Mouse (Mus musculus): ENCODE data around the gene Timm44. TPM values are rescaled to one million over a fixed set of nuclear protein-coding genes. Genes with fewer than 3 reads are reported as not detected.

Gene Timm44
- polyA plus RNA-seq (2016; fragmentation: Nextera tagmentation; extraction: Ambion mirVana), result 64.7 and 73.3 TPM in 2 replicates

DNA sequence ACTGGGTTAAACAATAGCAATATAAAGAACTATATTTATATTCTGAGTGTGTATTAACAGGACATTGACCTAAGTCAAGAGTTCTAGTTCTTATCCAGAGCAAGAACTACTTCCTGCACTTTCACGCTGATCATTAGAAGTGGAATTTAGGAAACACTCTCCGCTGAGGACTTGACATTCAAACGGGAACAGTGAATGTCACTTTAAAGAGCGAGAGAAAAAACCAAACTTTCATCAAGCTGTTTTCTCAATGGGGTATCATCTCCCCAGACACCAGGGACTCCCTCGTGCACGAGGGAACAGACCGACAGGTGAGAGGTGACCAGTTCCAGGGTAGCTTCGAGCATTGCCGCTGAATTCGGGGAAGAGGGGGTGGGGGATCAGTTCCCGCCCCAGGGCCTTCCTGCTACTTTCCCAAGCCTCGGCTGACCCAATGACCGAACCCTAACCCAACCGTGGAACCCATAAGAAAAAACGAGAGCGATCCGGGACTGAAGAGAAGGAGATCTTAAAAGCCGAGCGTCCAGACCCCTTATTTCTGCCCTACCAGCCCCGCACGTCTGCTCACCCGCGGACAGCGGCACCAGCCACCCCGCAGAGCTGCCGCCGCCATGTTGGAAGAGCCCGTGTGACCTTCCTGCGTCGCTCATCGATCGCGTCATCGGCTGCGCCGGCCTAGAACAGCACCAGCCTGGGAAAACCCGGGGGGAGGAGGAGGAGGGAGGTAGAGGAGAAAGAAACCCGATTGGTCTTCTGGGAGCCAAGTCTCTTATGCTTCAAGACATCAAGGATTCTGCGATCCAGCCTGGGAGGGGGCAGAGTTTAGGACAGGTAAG is at the start of gene Timm44:
TSS of gene Timm44 (minus strand) at position 639 of the 836 bp plus-strand sequence.
- no peaks in the 10 kb centered on the region for H3K27me3 ChIP-seq (replicated peaks; ENCODE audit: low read depth, poor library complexity, severe bottlenecking)
- peaks cover 36% of the 10 kb centered on the region for H3K36me3 ChIP-seq (replicated peaks)
- under 1% methylated on average over 39 of the region's 39 CpGs for WGBS
- H3K27ac ChIP-seq (replicated peaks), result peak within 1 kb of the TSS; percentile 89
- DNase-seq (ENCODE audit: low spot score), result peak; percentile 96
- peak within 1 kb of the TSS; percentile 88 for H3K4me3 ChIP-seq
- H3K9me3 ChIP-seq, result no peaks in the 10 kb centered on the region
- H3K4me1 ChIP-seq, result peaks cover 8% of the 10 kb centered on the region

- no peaks in the 10 kb centered on the region for H3K27me3 ChIP-seq (replicated peaks; ENCODE audit: low read depth, poor library complexity, severe bottlenecking)
- H3K27ac ChIP-seq (replicated peaks), result peak within 1 kb of the TSS; percentile 98
- DNase-seq (ENCODE audit: low spot score), result peak; percentile 98
- peaks cover 24% of the 10 kb centered on the region for H3K4me1 ChIP-seq
- H3K9me3 ChIP-seq, result no peaks in the 10 kb centered on the region
- H3K36me3 ChIP-seq (replicated peaks), result peaks cover 63% of the 10 kb centered on the region
- peak within 1 kb of the TSS; percentile 97 for H3K4me3 ChIP-seq
- under 1% methylated on average over 78 of the region's 78 CpGs for WGBS
Observed at GRCm38 (mm10) chr8:4324983-4325750, 49.5 kb upstream of the Timm44 start, which contains the start of the genes Ccl25 and Elavl1. Gene Ccl25 (plus strand): TSS chr8:4325210. Gene Elavl1 (minus strand): TSS chr8:4325413.

GRCm38 (mm10) chr8:4324525-4324924 is 48.8 kb upstream of the Timm44 start:
- DNase-seq (ENCODE audit: low spot score), result no peak
- Histone ChIP-seq H3K36me3 (replicated peaks) (peaks cover 63% of the 10 kb centered on the region), H3K9me3 (no peaks in the 10 kb centered on the region), H3K4me3 (peak overlapping the region; percentile 97), H3K4me1 (peaks cover 24% of the 10 kb centered on the region), H3K27ac (replicated peaks) (peak overlapping the region; percentile 98), H3K27me3 (replicated peaks; ENCODE audit: low read depth, poor library complexity, severe bottlenecking) (no peaks in the 10 kb centered on the region)
- under 1% methylated on average over 42 of the region's 42 CpGs for WGBS

GRCm38 (mm10) chr8:4323917-4324316 is 48.2 kb upstream of the Timm44 start:
- peaks cover 63% of the 10 kb centered on the region for H3K36me3 ChIP-seq (replicated peaks)
- H3K4me3 ChIP-seq, result peak overlapping the region; percentile 97
- WGBS, result 7% methylated on average over 6 of the region's 6 CpGs
- H3K27ac ChIP-seq (replicated peaks), result peak overlapping the region; percentile 98
- H3K9me3 ChIP-seq, result no peaks in the 10 kb centered on the region
- H3K4me1 ChIP-seq, result peaks cover 24% of the 10 kb centered on the region
- no peaks in the 10 kb centered on the region for H3K27me3 ChIP-seq (replicated peaks; ENCODE audit: low read depth, poor library complexity, severe bottlenecking)
- peak; percentile 17 for DNase-seq (ENCODE audit: low spot score)

DNA sequence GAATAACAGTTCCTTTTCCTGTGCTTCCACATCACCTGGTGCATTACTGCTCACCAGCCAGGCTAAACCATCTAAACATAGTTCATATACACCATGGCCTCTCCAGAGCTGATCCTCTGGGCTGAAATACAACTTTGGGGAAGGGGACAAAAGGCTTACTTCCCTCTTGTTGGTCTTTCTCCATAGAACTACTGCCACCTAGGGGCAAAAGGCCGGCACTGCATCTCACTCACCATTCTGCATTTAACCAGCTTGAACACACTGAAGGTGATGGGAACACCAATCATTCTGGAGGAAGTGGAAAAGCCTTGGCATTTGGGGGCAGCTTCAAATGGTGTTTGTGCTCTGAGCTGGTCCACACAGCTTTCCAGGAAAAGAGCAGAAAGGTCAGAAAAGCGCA is 46.8 kb upstream of the Timm44 start:
- H3K4me1 ChIP-seq, result peaks cover 24% of the 10 kb centered on the region
- no peaks in the 10 kb centered on the region for H3K9me3 ChIP-seq
- no peak overlapping the region for H3K27ac ChIP-seq (replicated peaks)
- H3K27me3 ChIP-seq (replicated peaks; ENCODE audit: low read depth, poor library complexity, severe bottlenecking), result no peaks in the 10 kb centered on the region
- peak overlapping the region; percentile 97 for H3K4me3 ChIP-seq
- WGBS, result 29% methylated on average over 2 of the region's 2 CpGs
- DNase-seq (ENCODE audit: low spot score), result peak; percentile 88
- peaks cover 57% of the 10 kb centered on the region for H3K36me3 ChIP-seq (replicated peaks)

GRCm38 (mm10) chr8:4321031-4321430 is 45.3 kb upstream of the Timm44 start:
- Histone ChIP-seq H3K36me3 (replicated peaks) (peaks cover 59% of the 10 kb centered on the region), H3K27me3 (replicated peaks; ENCODE audit: low read depth, poor library complexity, severe bottlenecking) (no peaks in the 10 kb centered on the region), H3K9me3 (no peaks in the 10 kb centered on the region), H3K27ac (replicated peaks) (no peak overlapping the region), H3K4me1 (peaks cover 23% of the 10 kb centered on the region), H3K4me3 (no peak overlapping the region)
- WGBS, result 85% methylated on average over 2 of the region's 2 CpGs
- DNase-seq (ENCODE audit: low spot score), result no peak

DNA sequence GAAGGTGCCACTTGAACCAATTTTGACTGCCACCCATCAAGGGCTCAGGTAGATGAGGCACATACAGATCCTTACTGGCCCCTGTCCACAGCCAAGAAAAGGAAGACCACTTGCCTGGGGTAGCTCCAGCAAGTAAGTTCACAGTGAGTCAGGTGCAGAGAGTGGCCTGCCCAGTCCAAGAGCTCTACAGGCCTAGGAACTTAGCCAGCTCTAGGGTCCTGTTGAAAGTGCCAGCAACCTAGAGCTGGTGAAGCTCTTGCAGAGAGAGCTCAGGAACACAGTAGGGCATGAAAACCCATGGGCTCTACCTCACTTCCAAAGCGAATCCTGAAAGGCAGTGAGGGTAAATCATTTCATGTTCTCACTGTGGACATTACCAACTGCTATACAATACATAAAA is 44.7 kb upstream of the Timm44 start:
- peaks cover 18% of the 10 kb centered on the region for H3K4me1 ChIP-seq
- peaks cover 62% of the 10 kb centered on the region for H3K36me3 ChIP-seq (replicated peaks)
- H3K27ac ChIP-seq (replicated peaks), result no peak overlapping the region
- H3K9me3 ChIP-seq, result no peaks in the 10 kb centered on the region
- WGBS, result 96% methylated on average over 1 of the region's 1 CpGs
- DNase-seq (ENCODE audit: low spot score), result no peak
- H3K4me3 ChIP-seq, result no peak overlapping the region
- no peaks in the 10 kb centered on the region for H3K27me3 ChIP-seq (replicated peaks; ENCODE audit: low read depth, poor library complexity, severe bottlenecking)

- no peak overlapping the region for H3K27ac ChIP-seq (replicated peaks)
- peaks cover 62% of the 10 kb centered on the region for H3K36me3 ChIP-seq (replicated peaks)
- H3K4me1 ChIP-seq, result peaks cover 18% of the 10 kb centered on the region
- no peaks in the 10 kb centered on the region for H3K9me3 ChIP-seq
- no peak overlapping the region for H3K4me3 ChIP-seq
- H3K27me3 ChIP-seq (replicated peaks; ENCODE audit: low read depth, poor library complexity, severe bottlenecking), result no peaks in the 10 kb centered on the region
- DNase-seq (ENCODE audit: low spot score), result no peak
- WGBS, result 96% methylated on average over 11 of the region's 11 CpGs
Observed at GRCm38 (mm10) chr8:4319573-4319872, 43.8 kb upstream of the Timm44 start.

DNA sequence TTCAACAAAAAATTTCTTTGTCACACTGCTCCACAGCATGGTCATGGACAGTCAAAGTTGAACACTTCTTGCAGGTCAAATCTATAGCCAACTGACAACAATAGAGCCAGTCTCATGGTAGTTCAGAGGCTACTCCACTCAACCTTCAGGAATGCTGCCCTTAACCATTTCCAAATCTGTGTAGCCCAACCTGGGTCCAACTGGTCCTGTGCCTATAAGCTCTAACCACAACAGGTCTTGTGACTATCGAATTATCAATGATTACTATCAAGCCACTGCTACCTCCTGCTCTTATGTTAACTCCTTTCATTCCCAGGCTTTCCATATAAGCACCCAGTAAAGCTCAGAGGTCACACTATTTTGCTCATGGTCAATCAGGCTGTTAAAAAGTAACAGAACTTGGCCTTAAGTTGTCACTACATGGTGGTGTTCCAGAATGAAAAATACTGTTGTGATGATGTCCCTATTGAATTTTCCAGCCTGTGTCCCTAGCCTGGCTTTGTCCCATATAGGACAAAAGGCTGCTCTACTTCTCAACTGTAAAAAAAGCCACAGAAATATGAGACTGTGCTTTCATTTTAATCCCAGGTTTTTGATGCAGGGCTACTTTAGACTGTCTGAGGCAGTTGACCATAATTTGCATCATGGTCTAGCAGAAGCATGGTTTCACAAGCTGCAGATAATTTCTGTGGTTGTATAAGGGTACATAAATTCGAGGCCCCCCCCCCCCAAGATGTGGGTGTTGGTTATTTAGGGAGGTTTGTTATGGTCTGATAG is 43.3 kb upstream of the Timm44 start:
- H3K36me3 ChIP-seq (replicated peaks), result peaks cover 62% of the 10 kb centered on the region
- peaks cover 18% of the 10 kb centered on the region for H3K4me1 ChIP-seq
- no peaks in the 10 kb centered on the region for H3K27me3 ChIP-seq (replicated peaks; ENCODE audit: low read depth, poor library complexity, severe bottlenecking)
- H3K27ac ChIP-seq (replicated peaks), result no peak overlapping the region
- H3K4me3 ChIP-seq, result no peak overlapping the region
- H3K9me3 ChIP-seq, result no peaks in the 10 kb centered on the region
- 91% methylated on average over 2 of the region's 2 CpGs for WGBS
- DNase-seq (ENCODE audit: low spot score), result no peak

DNA sequence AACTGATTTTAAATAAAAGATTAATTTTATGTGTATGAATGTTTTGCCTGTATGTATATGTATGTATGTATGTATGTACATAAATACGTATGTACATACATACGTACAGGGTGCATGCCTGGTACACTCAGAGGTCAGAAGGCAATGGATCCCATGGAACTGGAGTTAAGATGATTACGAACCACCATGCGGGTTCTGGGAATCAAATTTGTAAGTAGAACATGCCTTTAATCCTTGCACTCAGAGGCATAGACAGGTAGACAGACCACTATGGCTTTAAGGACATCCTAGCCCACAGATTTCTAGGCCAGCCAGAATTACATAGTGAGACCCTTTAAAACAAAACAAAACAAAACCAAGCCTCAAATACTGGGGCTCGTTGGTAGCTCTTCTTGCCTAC is 42.4 kb upstream of the Timm44 start:
- no peak overlapping the region for H3K27ac ChIP-seq (replicated peaks)
- peaks cover 63% of the 10 kb centered on the region for H3K36me3 ChIP-seq (replicated peaks)
- no peaks in the 10 kb centered on the region for H3K27me3 ChIP-seq (replicated peaks; ENCODE audit: low read depth, poor library complexity, severe bottlenecking)
- peaks cover 9% of the 10 kb centered on the region for H3K4me1 ChIP-seq
- no peak for DNase-seq (ENCODE audit: low spot score)
- H3K4me3 ChIP-seq, result no peak overlapping the region
- no peaks in the 10 kb centered on the region for H3K9me3 ChIP-seq
- 92% methylated on average over 5 of the region's 5 CpGs for WGBS

GRCm38 (mm10) chr8:4314852-4315251 is 39.1 kb upstream of the Timm44 start:
- Histone ChIP-seq H3K9me3 (no peaks in the 10 kb centered on the region), H3K27ac (replicated peaks) (no peak overlapping the region), H3K4me1 (no peaks in the 10 kb centered on the region), H3K36me3 (replicated peaks) (peaks cover 62% of the 10 kb centered on the region), H3K27me3 (replicated peaks; ENCODE audit: low read depth, poor library complexity, severe bottlenecking) (no peaks in the 10 kb centered on the region), H3K4me3 (no peak overlapping the region)
- no peak for DNase-seq (ENCODE audit: low spot score)
- 91% methylated on average over 3 of the region's 3 CpGs for WGBS

Data from embryonic facial prominence, embryonic 10.5 days (tissue).